Mouse (Mus musculus) cortical plate, adult 2 months (tissue): ENCODE measurements around the gene Mgrn1.

Experiments
- CTCF ChIP-seq: fragments of 200-500 bp; IDR thresholded peaks from 2 replicates; pipeline ENCODE4 v1.5.1; 2011; ENCODE audit warnings: mild to moderate bottlenecking, control low read depth, low read length; ENCODE audit not compliant: insufficient read depth; ENCODE audit errors: extremely low read depth
- POLR2A ChIP-seq: fragments of 200-500 bp; IDR thresholded peaks from 2 replicates; pipeline ENCODE4 v1.6.1; 2011; ENCODE audit warnings: mild to moderate bottlenecking, low read length, control low read depth; ENCODE audit not compliant: insufficient read depth; ENCODE audit errors: extremely low read depth

DNA sequence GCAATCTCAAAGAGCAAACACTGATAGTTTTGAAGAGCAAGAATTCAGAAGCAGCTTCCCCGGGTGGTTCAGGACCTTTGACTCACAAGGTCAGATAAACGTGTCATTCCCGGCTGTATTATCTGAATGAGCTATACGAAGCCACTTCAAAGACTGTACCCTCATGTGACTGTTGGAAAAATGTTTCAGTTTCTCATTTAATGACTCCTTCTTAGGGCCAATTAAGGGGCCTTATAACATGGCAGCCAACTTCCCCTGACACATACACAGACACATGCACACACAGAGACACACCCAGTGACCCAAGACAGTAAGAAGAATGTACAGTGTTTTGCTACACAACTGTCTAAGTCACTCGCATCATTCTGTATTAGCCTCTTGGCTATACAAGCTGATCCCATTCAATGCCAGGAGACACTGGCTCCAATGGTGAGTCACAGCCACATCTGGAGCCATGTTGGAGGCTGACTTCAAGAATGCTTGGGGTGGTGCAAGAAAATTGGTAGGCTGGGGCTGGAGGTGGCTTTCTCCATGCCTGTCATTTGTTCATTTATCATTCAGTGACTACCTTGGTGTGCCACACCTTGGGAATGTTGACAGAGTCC lies 30.9 kb upstream of the Mgrn1 start:
- TF ChIP-seq POLR2A: no peak
- no peak for TF ChIP-seq CTCF
